Mouse (Mus musculus): ENCODE measurements around the gene Krtap19-3.

- no peak for TF ChIP-seq TAL1 (conservative IDR thresholded peaks at IDR 0.05; ENCODE audit: low read depth, low read length)
- no peak for TF ChIP-seq CTCF (IDR thresholded peaks at IDR 0.05; ENCODE audit: low read depth, low read length)
- no peak for TF ChIP-seq GATA1 (IDR thresholded peaks at IDR 0.05; ENCODE audit: borderline replicate concordance, low read length)
- no peak for TF ChIP-seq POLR2AphosphoS5 (IDR thresholded peaks at IDR 0.05; ENCODE audit: insufficient replicate concordance, low read depth, low read length)
Observed at GRCm38 (mm10) chr16:88877938-88878337, at the start of gene Krtap19-3.
